Mouse (Mus musculus) testis, postnatal 14 days (tissue): ENCODE data around the gene Ctu1.
"Not testable (repeated sequence)": the region's sequence is repeated elsewhere in the genome, so short reads cannot be mapped to it uniquely, and the experiment has no call there.

Experiments
- DNase-seq: peaks from one replicate; pipeline ENCODE4 v3.0.0; 2021; ENCODE audit warnings: low spot score

Gene Ctu1

GRCm38 (mm10) chr7:43680960-43681359 lies 9.1 kb downstream of the Ctu1 start:
- DNase-seq: peak; percentile 38

- DNase-seq: not testable (repeated sequence)
These were observed 10.7 kb downstream of the Ctu1 start for GRCm38 (mm10) chr7:43682511-43682910.

GRCm38 (mm10) chr7:43685088-43685487 lies 13.3 kb downstream of the Ctu1 start:
- DNase-seq: no peak

GRCm38 (mm10) chr7:43690118-43690517 lies 18.3 kb downstream of the Ctu1 start, which contains the start of gene Klk14:
Klk14 (plus strand) TSS chr7:43690418.
- no peak for DNase-seq

- no peak for DNase-seq
These were observed 38.2 kb downstream of the Ctu1 start for GRCm38 (mm10) chr7:43710031-43710430.

- DNase-seq: no peak
These were observed 40.5 kb downstream of the Ctu1 start, which contains the start of gene Klk13 for GRCm38 (mm10) chr7:43712267-43712666. Klk13 (plus strand) TSS chr7:43712567.

GRCm38 (mm10) chr7:43712917-43713316 lies 41.1 kb downstream of the Ctu1 start:
- DNase-seq: no peak

GRCm38 (mm10) chr7:43713741-43714351 lies 42.0 kb downstream of the Ctu1 start:
- no peak for DNase-seq
